Mouse (Mus musculus) liver, adult 2 months (tissue): Measurements from ENCODE around the gene Otp.

Experiments
- CTCF ChIP-seq: fragments of 200-500 bp; IDR thresholded peaks from 2 replicates; pipeline ENCODE4 v1.5.1; 2011; ENCODE audit warnings: low read depth, low read length, control low read depth
- POLR2A ChIP-seq: fragments of 200-500 bp; IDR thresholded peaks from 2 replicates; pipeline ENCODE4 v1.6.1; 2011; ENCODE audit warnings: low read length, control low read depth; ENCODE audit not compliant: insufficient read depth; ENCODE audit errors: extremely low read depth

DNA sequence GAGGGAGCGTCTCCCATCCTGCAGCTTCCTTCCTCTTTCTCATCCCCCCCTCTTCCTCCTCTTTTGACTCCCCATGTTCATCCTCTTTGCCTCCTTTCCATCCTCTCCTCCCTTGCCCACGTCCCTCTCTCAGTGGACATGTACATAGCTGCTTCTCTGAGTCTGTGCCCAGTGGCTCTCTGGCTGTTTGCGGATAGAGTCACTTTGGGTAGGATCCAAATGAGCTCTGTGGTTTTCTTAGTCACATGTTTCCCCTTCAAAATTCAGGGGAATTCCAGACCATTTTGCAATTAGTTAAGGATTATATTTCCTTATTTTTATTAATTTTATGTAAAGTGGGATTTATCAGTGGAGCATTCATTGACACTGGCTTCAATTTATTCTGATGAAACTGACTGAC lies 52.7 kb downstream of the Otp start:
- TF ChIP-seq CTCF (no peak), POLR2A (no peak)
